ENCODE assay signal across 10 mouse cellular contexts in the genomic region with DNA sequence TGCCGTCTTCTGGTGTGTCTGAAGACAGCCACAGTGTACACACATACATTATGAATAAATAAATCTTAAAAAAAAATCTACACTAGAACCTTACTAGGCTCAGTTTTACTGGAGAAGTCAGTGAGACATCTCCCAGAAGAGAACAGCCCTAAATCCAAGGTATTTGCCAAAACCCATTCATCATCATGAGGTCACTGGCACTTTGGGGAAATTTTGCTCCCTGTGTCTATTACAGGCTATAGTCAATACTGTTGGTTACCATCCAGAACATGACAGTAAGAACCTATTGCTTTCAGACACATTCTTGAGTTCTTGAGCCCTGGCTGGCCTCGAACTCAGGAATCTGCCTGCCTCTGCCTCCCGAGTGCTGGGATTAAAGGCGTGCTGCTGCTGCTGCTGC.
"Had no signal": no experiment of that assay in that cellular context is flagged by ENCODE, and none has a peak within 500 bp of the region (broad histone marks: within the 10 kb centered on the region; RNA-seq: fewer than 3 reads in every experiment).

No protein-coding gene starts in this region.

- DNase-seq: lung, embryonic 14.5 days; lung, postnatal 10 days; lung, postnatal 4 days; midbrain, embryonic 14.5 days; retina, postnatal 1 day; right cerebral cortex, adult 18-20 months; right cerebral cortex, postnatal 14 days; thymus, adult 2 months; thymus, postnatal 25 days; thymus, postnatal 4 days had no signal
